Mouse (Mus musculus) brain, embryonic 14.5 days (tissue): Measurements from ENCODE around the gene Gm49366.

Experiments used
- CTCF ChIP-seq: fragments of 200-500 bp; IDR thresholded peaks from 2 replicates; pipeline ENCODE4 v1.5.1; 2012; ENCODE audit warnings: inconsistent platforms, mild to moderate bottlenecking, moderate library complexity, borderline replicate concordance; ENCODE audit not compliant: insufficient read depth, insufficient read length; ENCODE audit errors: extremely low read depth
- POLR2A ChIP-seq: fragments of 200-500 bp; IDR thresholded peaks from 2 replicates; pipeline ENCODE4 v1.6.1; 2012; ENCODE audit warnings: mild to moderate bottlenecking, inconsistent platforms, borderline replicate concordance; ENCODE audit not compliant: poor library complexity, insufficient read depth, insufficient read length, severe bottlenecking; ENCODE audit errors: extremely low read depth

- TF ChIP-seq POLR2A: no peak
- no peak for TF ChIP-seq CTCF
Observed at GRCm38 (mm10) chr12:84062336-84062735, 23.6 kb downstream of the Gm49366 start.
